Mouse (Mus musculus): ENCODE data around the gene Retreg1. TPM values are rescaled to one million over a fixed set of nuclear protein-coding genes. Genes with fewer than 3 reads are reported as not detected.

Retreg1 gene
- polyA plus RNA-seq (2015; fragmentation: Nextera tagmentation; extraction: Ambion mirVana), result 25.4 and 27.3 TPM in 2 replicates

DNA sequence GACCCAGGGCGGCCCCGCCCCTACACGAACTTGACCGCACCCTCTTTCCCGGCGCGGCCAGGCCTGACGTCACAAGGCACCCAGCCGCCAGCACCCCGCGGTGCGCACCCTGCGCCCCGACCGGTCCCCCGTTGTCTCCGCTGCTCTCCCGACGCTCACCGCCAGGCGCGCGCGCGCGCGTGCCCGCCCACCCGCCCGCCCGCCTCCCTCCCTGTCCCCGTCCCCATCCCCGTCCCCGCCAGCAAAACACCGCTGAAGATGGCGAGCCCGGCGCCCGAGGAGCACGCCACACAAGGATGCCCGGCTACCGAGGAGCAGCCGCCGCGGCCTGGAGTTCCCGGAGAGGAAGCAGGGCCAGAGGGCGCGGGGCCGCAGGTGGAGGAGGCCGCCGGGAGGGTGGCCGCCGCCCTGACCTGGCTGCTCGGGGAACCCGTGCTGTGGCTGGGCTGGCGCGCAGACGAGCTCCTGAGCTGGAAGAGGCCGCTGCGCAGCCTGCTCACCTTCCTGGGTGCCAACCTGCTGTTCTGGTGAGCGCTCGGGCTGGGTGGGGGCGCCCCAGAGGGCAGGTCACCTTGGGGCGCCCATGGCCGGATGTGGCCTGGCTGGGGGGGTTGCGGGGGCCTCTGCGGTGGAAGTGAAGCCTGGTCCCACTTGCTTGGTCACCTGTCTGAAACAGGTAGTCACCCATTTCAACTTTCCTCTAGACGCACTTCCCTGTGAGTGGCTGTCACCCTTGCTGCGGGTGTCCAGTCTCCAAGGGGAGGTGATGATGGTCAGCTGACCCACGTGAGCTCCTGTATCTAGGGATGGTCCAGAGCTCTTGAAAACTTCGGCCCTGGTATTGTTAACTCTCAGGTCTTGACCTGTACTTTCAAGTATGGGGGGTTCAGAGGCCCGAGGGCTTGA is at the start of gene Retreg1:
Gene Retreg1, plus strand, starts transcription at position 95 of the 906 bp plus-strand sequence.
- peak; percentile 80 for DNase-seq (ENCODE audit: low spot score)

DNA sequence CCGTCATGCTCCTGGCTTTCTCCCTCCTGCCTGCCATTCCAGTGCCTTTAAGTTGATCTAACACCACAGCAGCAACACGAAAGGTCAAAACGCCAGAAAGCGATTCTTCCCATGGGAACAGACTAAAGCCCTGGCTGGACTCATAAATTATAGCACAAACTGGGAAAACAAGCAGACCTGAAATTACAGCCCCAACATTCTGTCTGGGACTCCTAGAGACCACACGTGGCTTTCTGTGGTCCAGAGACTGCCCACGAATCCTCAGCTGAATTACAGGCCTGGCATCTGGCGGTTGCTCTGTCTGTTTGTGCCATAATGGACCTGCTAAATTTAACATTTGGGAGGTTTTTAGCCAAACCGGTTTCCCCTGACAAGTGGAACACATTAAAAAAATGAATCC is 48.9 kb upstream of the Retreg1 start:
- no peak for DNase-seq (ENCODE audit: low spot score)

DNA sequence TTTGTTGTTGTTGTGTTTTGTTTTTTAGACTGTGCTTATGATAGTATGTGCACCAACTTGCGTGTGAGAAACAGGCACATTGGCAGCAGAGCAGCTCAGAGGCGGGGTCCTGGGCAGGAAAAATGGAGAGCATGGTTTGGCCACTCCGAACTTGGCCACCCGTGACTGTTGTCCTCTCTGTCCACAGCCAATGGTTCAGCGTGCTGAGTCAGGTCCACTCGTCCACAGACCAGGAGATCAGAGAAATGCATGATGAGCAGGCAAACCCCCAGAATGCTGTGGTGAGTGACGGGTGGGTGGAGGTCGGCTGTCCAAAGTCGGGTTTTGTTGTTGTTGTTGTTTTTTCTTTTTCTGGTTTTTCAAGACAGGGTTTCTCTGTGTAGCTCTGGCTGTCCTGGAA is 47.5 kb upstream of the Retreg1 start:
- DNase-seq (ENCODE audit: low spot score), result no peak

DNA sequence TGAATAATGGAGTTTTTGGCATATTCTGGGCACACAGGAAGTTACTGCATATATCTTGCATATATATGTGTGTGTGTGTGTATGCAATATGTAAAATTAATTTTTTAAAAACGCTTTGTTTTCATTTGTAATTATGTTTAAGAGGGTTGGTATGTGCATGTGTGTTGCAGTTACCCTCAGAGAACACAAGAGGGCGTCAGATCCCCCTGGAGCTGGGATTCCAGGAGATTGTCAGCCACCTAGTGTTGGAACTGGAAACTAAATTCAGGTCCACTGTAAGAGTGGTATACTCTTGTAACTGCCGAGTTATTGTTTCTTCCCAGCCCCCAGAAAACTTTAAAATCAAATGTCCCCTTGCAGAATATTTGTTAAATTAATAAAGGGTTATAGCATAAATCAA is 46.6 kb upstream of the Retreg1 start:
- peak; percentile 56 for DNase-seq (ENCODE audit: low spot score)

DNA sequence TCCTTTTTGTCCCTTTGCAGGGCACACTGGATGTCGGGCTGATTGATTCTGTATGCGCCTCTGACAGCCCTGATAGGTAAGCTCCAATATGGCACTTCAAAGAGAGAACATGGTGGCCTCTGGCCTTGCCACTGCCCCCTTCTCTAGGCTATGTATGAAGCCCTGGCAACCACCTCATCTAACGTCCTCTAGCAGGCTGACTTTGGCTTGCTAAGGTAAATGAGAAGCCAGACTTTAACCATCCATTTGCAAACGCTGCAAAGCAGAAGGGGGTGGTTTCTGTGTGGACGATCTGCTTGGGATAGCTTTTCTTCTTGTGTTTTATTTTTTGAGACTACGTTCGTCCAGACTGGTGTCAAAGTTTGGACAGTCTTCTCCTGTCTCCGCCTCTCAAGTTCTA is 45.8 kb upstream of the Retreg1 start:
- DNase-seq (ENCODE audit: low spot score), result no peak

DNA sequence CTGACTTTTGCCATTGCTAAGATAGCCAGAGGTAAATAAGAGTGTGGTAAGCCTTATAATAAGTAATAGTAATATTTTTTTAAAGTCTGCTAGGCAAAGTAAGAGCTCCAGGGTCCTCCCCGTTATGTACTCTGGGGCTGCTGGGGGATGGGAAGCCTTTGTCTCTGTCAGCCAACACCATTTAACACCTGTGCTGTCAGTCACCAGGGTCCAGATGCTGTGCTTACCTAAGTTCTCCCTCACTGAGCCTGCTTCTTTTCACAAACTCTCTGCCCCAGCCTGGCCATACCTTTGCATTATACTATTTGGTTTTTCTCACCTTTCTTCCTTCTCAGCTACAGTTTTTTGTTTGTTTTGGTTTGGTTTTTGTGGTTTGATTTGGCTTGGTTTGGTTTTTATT is 45.1 kb upstream of the Retreg1 start:
- DNase-seq (ENCODE audit: low spot score), result no peak

DNA sequence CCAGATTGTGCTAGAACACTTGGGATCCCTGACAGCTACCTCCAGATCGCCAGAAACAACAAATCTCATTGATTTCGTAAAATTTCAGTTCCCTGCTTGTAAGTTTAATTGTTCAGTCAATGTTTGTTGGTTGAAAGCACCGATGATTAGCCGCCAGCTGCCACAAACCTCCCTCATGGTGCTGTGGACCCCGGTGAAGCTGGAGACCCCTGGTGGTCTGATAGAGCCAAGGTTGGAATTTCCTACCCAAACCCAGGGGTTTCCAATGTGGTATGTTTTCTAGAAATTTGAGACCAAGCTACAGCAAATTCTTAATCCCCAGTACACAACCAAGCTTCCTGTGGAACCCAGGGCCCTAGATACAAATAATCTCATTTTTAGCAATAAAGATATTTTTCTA is 41.3 kb upstream of the Retreg1 start:
- no peak for DNase-seq (ENCODE audit: low spot score)

DNA sequence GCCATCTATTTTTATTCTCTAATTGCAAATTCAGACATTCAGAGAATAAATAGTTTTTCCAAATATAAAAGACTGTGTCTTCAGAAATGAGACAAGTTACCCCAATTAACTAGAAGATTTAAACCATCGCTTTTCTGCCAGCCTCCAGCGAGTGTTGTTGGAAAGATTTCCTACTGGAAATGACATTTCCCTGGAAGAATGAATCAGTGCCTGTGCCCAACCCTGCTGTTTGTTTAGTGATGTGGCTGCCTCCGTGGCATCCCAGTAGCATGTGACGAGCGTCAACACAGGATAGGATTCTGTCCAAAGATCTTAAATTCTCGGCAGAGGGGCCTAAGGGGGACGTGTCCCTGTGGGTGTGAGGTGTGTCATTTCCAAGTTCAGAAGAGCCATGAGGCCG is 40.8 kb upstream of the Retreg1 start:
- DNase-seq (ENCODE audit: low spot score), result no peak

DNA sequence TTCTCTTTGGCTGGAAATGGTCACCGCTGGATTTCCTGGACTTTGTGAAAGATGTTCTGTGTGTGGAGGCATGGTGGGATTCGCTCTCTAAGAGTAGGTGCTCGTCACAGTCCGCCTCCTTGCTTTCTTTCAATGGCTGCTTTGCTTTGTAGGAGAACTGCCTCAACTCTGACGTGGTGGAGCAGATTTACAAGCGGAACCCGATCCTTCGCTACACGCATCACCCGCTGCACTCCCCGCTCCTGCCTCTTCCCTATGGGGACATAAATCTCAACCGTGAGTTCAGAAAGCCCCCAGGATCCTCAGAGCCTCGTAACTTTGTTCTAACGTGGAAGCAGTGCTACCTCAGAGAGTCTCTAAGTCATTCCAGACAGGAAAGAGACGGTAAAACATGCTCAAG is 39.9 kb upstream of the Retreg1 start:
- DNase-seq (ENCODE audit: low spot score), result no peak

DNA sequence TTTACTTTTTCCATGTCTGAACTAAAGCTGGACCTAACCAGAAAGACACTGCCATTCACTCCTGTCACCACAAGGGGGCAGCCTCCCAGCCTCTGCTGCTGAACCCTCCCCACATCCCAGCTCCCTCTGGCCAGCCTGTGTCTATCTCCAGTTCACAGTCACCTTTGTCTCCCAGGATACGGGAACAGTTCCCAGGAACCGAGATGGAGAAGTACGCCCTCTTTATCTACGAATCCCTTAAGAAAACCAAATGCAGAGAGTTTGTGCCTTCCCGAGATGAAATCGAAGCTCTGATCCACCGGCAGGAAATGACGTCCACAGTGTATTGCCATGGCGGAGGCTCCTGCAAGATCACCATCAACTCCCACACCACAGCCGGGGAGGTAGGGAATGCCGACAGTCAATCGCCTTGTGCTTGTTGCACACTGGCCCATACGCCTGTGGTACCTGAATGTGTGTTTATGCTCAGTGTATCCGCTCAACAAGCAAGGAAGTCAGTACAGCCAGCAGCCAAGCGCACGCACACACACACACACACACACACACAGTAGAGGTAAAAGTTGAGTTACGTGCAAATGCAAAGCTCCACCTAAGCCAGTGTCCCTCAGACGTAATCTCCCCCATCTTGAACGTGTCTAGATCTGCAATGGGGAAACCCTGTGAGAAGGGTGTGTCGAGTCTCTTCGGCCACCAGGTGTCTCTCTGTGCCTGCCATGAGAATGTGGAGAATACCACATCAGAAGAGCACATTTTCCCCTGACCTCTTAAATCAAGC is 37.5 kb upstream of the Retreg1 start:
- peak; percentile 56 for DNase-seq (ENCODE audit: low spot score)

DNA sequence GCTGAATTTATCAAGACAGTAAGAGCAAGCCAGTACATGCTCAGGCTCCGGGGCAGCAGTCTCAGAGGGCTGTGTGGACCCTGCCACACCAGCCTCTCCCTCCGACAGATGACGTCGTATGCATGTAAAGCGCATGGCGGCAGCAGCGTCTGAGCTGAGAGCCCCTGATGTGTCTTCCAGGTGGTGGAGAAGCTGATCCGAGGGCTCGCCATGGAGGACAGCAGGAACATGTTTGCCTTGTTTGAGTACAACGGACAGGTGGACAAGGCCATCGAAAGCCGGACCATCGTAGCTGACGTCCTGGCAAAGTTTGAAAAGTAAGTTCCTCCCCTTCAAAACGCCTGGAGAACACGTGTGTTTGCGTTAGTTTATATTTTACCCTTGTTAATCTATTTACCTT is 36.6 kb upstream of the Retreg1 start:
- no peak for DNase-seq (ENCODE audit: low spot score)

DNA sequence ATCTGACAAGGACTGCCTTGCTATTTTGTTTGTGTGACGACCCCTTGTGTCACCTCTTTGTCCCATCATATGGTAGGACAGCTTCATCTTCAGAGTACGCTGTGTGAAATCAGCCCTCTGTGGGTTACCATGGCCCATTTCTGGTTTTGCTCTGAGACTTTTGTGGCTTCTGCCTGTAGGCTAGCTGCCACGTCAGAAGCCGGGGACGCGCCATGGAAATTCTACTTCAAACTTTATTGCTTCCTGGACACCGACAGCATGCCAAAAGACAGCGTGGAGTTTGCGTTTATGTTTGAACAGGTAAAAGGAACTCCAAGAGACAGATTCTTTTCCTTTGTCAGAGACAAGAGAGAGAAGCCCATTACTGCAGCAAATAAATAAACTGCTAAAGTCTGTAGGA is 36.1 kb upstream of the Retreg1 start:
- no peak for DNase-seq (ENCODE audit: low spot score)

DNA sequence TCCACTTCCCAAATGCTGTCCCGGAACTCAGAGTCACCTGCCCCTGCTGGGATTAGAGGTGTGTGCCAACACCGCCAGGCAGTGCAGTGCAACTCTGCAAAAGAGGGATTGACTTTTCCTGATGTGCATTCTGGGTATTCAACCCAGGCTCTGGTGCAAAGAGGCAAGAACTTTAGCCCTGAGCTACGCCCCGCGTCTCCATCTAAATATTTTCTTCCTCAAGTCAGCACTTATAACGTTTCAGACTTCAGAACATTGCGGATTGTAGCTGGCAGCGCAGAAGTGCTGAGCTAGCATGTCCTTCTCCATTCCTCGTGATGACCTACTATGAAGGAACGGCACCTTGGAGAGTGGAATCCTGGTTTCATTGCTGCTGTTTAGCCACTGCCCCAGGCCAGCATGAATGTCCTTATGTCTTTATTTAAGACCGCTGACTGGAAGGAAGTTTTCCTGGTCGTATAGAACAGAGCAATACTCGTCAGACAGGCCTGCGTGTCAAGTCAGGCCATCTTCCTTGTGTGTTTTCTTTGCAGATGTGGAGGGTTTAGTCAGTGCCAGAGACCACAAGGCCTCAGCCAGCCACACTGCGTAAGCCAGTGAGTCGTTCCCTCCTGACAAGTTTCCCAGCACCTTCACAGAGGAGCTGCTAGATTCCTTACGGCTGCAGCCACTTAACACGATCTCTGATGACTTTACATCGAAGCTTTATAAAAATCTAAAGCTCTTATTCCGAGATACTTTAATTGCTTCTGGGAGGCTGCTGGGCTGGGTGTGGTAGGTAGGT is 34.1 kb upstream of the Retreg1 start:
- DNase-seq (ENCODE audit: low spot score), result no peak

DNA sequence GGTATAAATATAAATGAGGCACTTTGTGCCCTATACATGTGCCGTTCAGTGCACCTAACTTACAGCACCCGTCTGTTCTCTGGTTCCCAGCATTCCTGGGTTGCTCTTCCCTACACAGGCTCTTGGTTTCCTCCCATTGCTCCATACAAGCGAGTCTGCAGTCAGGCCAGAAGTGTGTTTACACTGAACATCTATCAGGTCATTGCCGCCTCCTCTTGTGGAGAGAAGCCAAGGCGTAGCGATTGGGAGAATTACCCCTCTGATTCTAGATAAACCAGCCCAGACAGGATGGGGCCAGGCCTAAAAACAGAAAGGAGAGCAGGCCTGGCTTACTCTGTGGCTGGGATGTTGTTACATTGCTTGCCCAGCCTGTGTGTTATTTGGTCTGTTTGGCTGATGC is 33.3 kb upstream of the Retreg1 start:
- no peak for DNase-seq (ENCODE audit: low spot score)

DNA sequence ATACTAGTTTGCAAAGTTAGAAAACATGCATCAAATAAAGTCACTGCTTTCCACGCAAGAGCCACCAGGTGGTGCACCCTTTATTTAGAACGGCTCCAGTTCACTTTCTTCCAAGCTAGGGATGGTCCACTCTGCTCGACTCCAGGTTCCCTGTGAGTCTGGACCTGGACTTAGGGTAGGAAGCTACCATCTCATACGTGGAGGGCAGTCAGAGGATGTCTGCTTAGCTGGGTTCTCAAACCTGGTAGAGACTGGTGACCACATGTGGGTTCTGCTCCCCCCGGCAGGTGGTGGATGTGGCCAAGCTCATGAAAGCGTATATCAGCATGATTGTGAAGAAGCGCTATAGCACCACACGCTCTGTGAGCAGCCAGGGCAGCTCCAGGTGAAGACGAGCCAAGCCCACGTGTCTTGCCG is 31.1 kb upstream of the Retreg1 start:
- no peak for DNase-seq (ENCODE audit: low spot score)

DNA sequence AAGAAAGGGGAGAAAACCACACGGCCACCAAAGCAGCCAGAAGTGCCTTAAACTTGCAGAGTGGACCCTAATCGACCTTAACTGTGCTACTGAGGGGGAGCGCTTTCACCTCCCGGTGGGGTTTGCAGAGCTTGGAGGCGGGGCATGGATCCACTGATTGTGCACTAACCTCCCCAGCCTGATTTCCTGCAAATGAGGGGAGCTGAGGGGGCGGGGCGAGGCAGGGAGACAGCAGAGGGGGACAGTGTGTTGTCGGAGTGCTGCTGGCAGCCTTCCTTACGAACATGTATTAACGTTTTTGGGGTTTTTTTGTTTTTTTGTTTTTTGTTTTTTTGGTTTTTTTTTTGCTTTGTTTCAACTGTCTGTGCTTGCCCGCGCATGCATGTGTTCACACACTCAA is 30.5 kb upstream of the Retreg1 start:
- DNase-seq (ENCODE audit: low spot score), result no peak

DNA sequence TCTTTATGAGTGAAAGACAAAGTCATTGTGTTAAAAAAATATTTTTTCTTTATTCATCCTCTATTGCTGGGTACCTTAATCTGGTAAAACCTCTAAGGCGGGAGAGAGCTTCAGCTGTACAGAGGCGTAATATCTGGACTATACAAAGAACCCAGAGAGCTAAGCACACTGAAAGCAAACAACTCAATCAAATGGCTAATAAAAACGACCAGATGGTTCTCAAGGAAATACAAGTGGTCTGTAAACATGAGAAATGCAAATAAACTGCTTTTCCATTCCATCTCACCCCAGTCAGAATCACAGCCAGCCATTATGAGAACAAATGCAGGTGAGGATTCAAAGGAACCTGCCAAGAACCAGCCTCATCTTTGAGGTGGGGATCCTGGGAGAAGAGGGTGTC is 28.4 kb upstream of the Retreg1 start:
- DNase-seq (ENCODE audit: low spot score), result no peak

DNA sequence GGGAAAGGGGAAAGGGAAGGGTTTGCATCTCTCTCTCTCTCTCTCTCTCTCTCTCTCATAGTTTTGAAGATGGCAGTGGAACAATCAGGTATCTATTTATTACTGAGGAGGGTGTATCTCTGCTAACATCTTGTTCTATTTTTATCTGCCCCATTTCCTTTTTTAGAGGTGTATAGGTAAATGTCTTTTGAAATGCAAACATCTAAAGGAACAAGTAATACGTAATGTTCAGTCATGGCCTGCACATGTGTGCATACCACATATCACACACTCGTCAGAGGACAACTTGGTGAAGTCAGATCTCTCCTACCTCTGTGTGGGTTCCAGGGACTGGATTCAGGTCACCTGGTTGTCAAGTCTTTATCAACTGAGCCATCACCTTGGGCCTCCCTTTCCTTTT is 25.8 kb upstream of the Retreg1 start:
- DNase-seq (ENCODE audit: low spot score), result no peak

DNA sequence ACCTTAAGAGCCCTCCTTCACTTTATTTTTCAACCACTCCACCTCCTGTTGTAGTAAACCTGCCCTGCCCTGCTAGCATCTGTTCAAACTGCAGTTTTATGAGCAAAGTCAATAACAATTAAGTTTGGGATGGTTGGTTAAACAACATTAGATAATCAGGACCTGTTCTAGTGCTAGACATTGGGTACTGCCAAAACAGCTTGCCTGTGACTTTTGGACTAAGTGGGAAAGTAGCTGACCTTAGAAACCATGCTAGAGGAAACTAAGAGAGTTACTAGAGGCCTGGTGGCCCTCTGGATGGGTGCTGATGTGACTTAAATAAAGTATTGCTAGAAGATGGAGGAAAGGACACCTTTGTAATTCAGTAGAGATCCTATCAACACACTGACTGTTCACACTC is 21.0 kb upstream of the Retreg1 start:
- no peak for DNase-seq (ENCODE audit: low spot score)

DNA sequence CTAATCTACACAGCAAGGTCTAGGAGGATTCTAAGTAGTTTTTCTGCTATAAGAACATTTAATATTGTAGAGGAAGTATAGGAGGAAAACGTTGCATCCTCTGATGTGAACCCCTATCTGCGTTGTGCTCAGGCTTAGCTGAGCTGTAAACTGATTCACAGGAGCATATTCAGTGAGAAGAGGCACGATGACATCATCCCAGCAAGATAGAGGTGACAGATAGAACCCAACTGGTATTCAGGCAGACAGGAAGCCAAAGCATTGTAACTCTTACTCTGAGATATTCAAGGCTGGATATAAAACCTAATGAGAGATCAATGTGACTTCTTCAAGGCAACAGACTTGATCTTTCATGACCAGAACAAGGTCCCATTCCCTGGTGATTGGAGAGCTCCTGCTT is 20.3 kb upstream of the Retreg1 start:
- DNase-seq (ENCODE audit: low spot score), result no peak

DNA sequence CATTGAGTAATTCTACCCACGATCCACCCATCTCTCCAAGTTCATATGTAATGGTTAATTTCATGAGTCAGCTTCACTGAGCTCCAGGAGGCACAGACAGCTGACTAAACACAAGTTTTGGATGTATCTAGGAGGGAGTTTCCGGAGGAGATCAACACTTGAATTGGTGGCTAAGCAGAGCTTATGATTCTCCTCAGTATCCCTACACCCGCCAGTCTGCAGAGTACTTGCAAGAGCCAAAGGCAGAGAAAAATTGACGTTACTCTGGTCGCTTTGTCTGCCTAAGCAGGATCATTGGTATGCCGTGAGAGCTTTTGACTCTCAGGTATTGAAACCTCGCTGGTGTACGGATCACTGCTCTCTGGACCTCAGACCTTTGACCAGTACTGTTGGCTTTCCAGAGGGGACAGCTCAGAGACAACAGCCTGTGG is 16.4 kb upstream of the Retreg1 start:
- no peak for DNase-seq (ENCODE audit: low spot score)

DNA sequence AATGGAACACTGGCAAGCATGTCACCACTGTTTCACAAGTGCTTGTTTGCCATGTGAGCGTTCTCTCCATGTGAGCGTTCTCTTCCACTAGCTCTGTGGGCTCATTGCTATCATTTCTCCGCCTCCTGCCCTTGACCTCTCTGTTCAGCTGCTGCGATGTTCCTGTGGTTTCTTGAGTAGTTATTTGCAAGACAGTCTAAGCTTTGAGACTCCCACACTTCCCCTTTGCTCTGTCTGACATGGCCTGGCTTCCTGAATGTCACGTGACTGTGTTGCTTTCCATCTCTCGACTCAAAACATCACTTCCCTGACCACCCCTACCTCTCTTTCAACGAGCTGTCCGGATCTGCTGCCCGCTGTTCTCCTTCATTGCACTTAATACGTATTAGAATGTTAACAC is 14.5 kb upstream of the Retreg1 start:
- DNase-seq (ENCODE audit: low spot score), result peak; percentile 24

Measured in thymus, postnatal 0 days (tissue).